21 mouse cellular contexts compared by ENCODE assay signal in genomic region chr13:46548132-46548531, GRCm38 (mm10). TPM values are rescaled to one million over a fixed set of nuclear protein-coding genes. Genes with fewer than 3 reads are reported as not detected.
DNase-seq lines count a peak whose midpoint lies in the region; ATAC-seq and TF ChIP-seq lines count a peak whose summit lies in the region.
"Had no signal": no experiment of that assay in that cellular context is flagged by ENCODE, and none has a peak within 500 bp of the region (broad histone marks: within the 10 kb centered on the region; RNA-seq: fewer than 3 reads in every experiment).

No protein-coding gene starts in this region.

- no peak overlapping the region for H3K9ac ChIP-seq in hindbrain, embryonic 16.5 days (ENCODE audit: low read depth, low read length)
- H3K9ac ChIP-seq in hindbrain, embryonic 11.5 days (ENCODE audit: low read depth, low read length): no peak overlapping the region
- no peak overlapping the region for H3K9ac ChIP-seq in midbrain, embryonic 14.5 days (replicated peaks; ENCODE audit: low read length)
- no peak overlapping the region for H3K9ac ChIP-seq in midbrain, embryonic 11.5 days (ENCODE audit: low read length)
- H3K9ac ChIP-seq in forebrain, postnatal 0 days: no peak overlapping the region
- H3K9ac ChIP-seq in neural tube, embryonic 15.5 days (replicated peaks): no peak overlapping the region
- H3K9ac ChIP-seq: heart, embryonic 12.5 days; limb, embryonic 15.5 days had no signal

- no peak overlapping the region for H3K4me3 ChIP-seq in hindbrain, embryonic 16.5 days (ENCODE audit: low read length)
- H3K4me3 ChIP-seq in hindbrain, embryonic 11.5 days (ENCODE audit: low read depth, low read length): no peak overlapping the region
- no peak overlapping the region for H3K4me3 ChIP-seq in midbrain, embryonic 14.5 days (replicated peaks; ENCODE audit: low read depth, low read length)
- H3K4me3 ChIP-seq in midbrain, embryonic 11.5 days (ENCODE audit: low read depth, low read length): no peak overlapping the region
- H3K4me3 ChIP-seq in forebrain, postnatal 0 days (ENCODE audit: low read depth, low read length): no peak overlapping the region
- H3K4me3 ChIP-seq in neural tube, embryonic 15.5 days (replicated peaks): no peak overlapping the region
- H3K4me3 ChIP-seq: erythroblast, embryonic 14.5 days; heart, embryonic 12.5 days; limb, embryonic 15.5 days had no signal

- TF ChIP-seq CTCF in forebrain, postnatal 0 days (IDR thresholded peaks at IDR 0.05; ENCODE audit: low read depth): no peak

- H3K4me1 ChIP-seq in hindbrain, embryonic 16.5 days (ENCODE audit: control insufficient read depth, insufficient read depth, low read depth, low read length): peaks cover 14% of the 10 kb centered on the region
- no peaks in the 10 kb centered on the region for H3K4me1 ChIP-seq in hindbrain, embryonic 11.5 days (replicated peaks; ENCODE audit: control insufficient read depth, insufficient read depth, low read length)
- peaks cover 21% of the 10 kb centered on the region; the same call in 1 of the 2 replicates for H3K4me1 ChIP-seq in midbrain, embryonic 14.5 days (ENCODE audit: control insufficient read depth, insufficient read depth, low read length)
- H3K4me1 ChIP-seq in midbrain, embryonic 11.5 days (ENCODE audit: control insufficient read depth, insufficient read depth, low read length): peaks cover 13% of the 10 kb centered on the region
- peaks cover 15% of the 10 kb centered on the region; the same call in 1 of the 2 replicates for H3K4me1 ChIP-seq in forebrain, postnatal 0 days (ENCODE audit: insufficient read depth)
- H3K4me1 ChIP-seq in neural tube, embryonic 15.5 days: peaks cover 18% of the 10 kb centered on the region
- H3K4me1 ChIP-seq: limb, embryonic 15.5 days had no signal

- no peaks in the 10 kb centered on the region for H3K27me3 ChIP-seq in hindbrain, embryonic 16.5 days (replicated peaks; ENCODE audit: control insufficient read depth, insufficient read depth, low read length)
- H3K27me3 ChIP-seq in hindbrain, embryonic 11.5 days (ENCODE audit: control insufficient read depth, insufficient read depth, low read length): no peaks in the 10 kb centered on the region
- no peaks in the 10 kb centered on the region for H3K27me3 ChIP-seq in midbrain, embryonic 14.5 days (ENCODE audit: control insufficient read depth, insufficient read depth, low read length)
- H3K27me3 ChIP-seq in midbrain, embryonic 11.5 days (ENCODE audit: control insufficient read depth, insufficient read depth, low read length): no peaks in the 10 kb centered on the region
- no peaks in the 10 kb centered on the region for H3K27me3 ChIP-seq in forebrain, postnatal 0 days (ENCODE audit: insufficient read depth, low read length)
- H3K27me3 ChIP-seq in neural tube, embryonic 15.5 days (replicated peaks): no peaks in the 10 kb centered on the region
- H3K27me3 ChIP-seq: heart, embryonic 12.5 days; limb, embryonic 15.5 days; Patski had no signal

- no peak for DNase-seq in hindbrain, embryonic 11.5 days (ENCODE audit: low spot score)
- DNase-seq in midbrain, embryonic 14.5 days: no peak
- no peak for DNase-seq in midbrain, embryonic 11.5 days (ENCODE audit: low spot score, missing footprints)
- DNase-seq in forebrain, postnatal 0 days: no peak
- DNase-seq: adrenal gland, postnatal 14 days; cerebellum, adult 8-10 months; heart, postnatal 36 days; lung, postnatal 10 days; right cerebral cortex, adult 18-20 months; thymus, adult 2 months had no signal

- H3K9me3 ChIP-seq in hindbrain, embryonic 16.5 days (ENCODE audit: control insufficient read depth, low read length): no peaks in the 10 kb centered on the region
- no peaks in the 10 kb centered on the region for H3K9me3 ChIP-seq in hindbrain, embryonic 11.5 days (ENCODE audit: control insufficient read depth, low read length)
- H3K9me3 ChIP-seq in midbrain, embryonic 14.5 days (ENCODE audit: control insufficient read depth, low read length): no peaks in the 10 kb centered on the region
- no peaks in the 10 kb centered on the region for H3K9me3 ChIP-seq in midbrain, embryonic 11.5 days (ENCODE audit: control insufficient read depth, low read length)
- H3K9me3 ChIP-seq in forebrain, postnatal 0 days (ENCODE audit: low read length): no peaks in the 10 kb centered on the region
- H3K9me3 ChIP-seq in neural tube, embryonic 15.5 days (replicated peaks): no peaks in the 10 kb centered on the region
- H3K9me3 ChIP-seq: heart, embryonic 12.5 days; limb, embryonic 15.5 days had no signal

- ATAC-seq in hindbrain, embryonic 16.5 days: no peak
- no peak for ATAC-seq in hindbrain, embryonic 11.5 days (ENCODE audit: low FRiP score)
- no peak for ATAC-seq in midbrain, embryonic 14.5 days (ENCODE audit: low FRiP score, low TSS enrichment)
- no peak for ATAC-seq in midbrain, embryonic 11.5 days (ENCODE audit: low FRiP score)
- 0 out of 2 replicates have a peak, but pooled peaks have one; percentile 5 for ATAC-seq in forebrain, postnatal 0 days
- ATAC-seq in neural tube, embryonic 15.5 days (ENCODE audit: low FRiP score): no peak
- ATAC-seq in cerebellum, adult (ENCODE audit: insufficient number of reproducible peaks, low FRiP score, low TSS enrichment): no peak
- no peak for ATAC-seq in inflammation-experienced regulatory T-cells, adult 6 months
- ATAC-seq: activated CD4-positive, CD25-positive, alpha-beta regulatory T cell, adult 4 months; intestine, postnatal 0 days; Patski had no signal

- H3K4me2 ChIP-seq in hindbrain, embryonic 16.5 days (ENCODE audit: low read length): no peak overlapping the region
- H3K4me2 ChIP-seq in hindbrain, embryonic 11.5 days (replicated peaks; ENCODE audit: low read depth, low read length): no peak overlapping the region
- H3K4me2 ChIP-seq in midbrain, embryonic 14.5 days (ENCODE audit: low read length): no peak overlapping the region
- H3K4me2 ChIP-seq in midbrain, embryonic 11.5 days: no peak overlapping the region
- peak overlapping the region; percentile 15; the same call in 1 of the 2 replicates for H3K4me2 ChIP-seq in forebrain, postnatal 0 days (ENCODE audit: low read depth)
- H3K4me2 ChIP-seq in neural tube, embryonic 15.5 days: no peak overlapping the region
- H3K4me2 ChIP-seq: heart, embryonic 12.5 days; limb, embryonic 15.5 days had no signal

- peak overlapping the region; percentile 25; the same call in 1 of the 2 replicates for H3K27ac ChIP-seq in hindbrain, embryonic 16.5 days (ENCODE audit: low read depth, low read length)
- no peak overlapping the region for H3K27ac ChIP-seq in hindbrain, embryonic 11.5 days (ENCODE audit: low read depth, low read length)
- H3K27ac ChIP-seq in midbrain, embryonic 14.5 days (replicated peaks; ENCODE audit: low read depth, low read length): 0 out of 2 replicates have a peak overlapping the region, but pooled peaks have one; percentile 39
- no peak overlapping the region for H3K27ac ChIP-seq in midbrain, embryonic 11.5 days (ENCODE audit: low read depth, low read length)
- H3K27ac ChIP-seq in forebrain, postnatal 0 days (ENCODE audit: low read depth, low read length): peak overlapping the region; percentile 82
- H3K27ac ChIP-seq in neural tube, embryonic 15.5 days (replicated peaks): peak overlapping the region; percentile 18; the same call in 1 of the 2 replicates
- H3K27ac ChIP-seq: limb, embryonic 15.5 days had no signal

- 44% methylated on average over 8 of the region's 8 CpGs for WGBS in hindbrain, embryonic 16.5 days
- 81% methylated on average over 8 of the region's 8 CpGs for WGBS in hindbrain, embryonic 11.5 days
- 70% methylated on average over 8 of the region's 8 CpGs for WGBS in midbrain, embryonic 14.5 days
- WGBS in midbrain, embryonic 11.5 days: 89% methylated on average over 8 of the region's 8 CpGs
- 14% methylated on average over 8 of the region's 8 CpGs for WGBS in forebrain, postnatal 0 days
- 55% methylated on average over 8 of the region's 8 CpGs for WGBS in neural tube, embryonic 15.5 days

- no peaks in the 10 kb centered on the region for H3K36me3 ChIP-seq in hindbrain, embryonic 16.5 days (ENCODE audit: control insufficient read depth, insufficient read depth, low read length)
- no peaks in the 10 kb centered on the region for H3K36me3 ChIP-seq in hindbrain, embryonic 11.5 days (ENCODE audit: control insufficient read depth, insufficient read depth, low read length)
- H3K36me3 ChIP-seq in midbrain, embryonic 14.5 days (ENCODE audit: control insufficient read depth, insufficient read depth, low read length): no peaks in the 10 kb centered on the region
- H3K36me3 ChIP-seq in midbrain, embryonic 11.5 days (ENCODE audit: control insufficient read depth, insufficient read depth, low read length): no peaks in the 10 kb centered on the region
- no peaks in the 10 kb centered on the region for H3K36me3 ChIP-seq in forebrain, postnatal 0 days (ENCODE audit: insufficient read depth)
- no peaks in the 10 kb centered on the region for H3K36me3 ChIP-seq in neural tube, embryonic 15.5 days
- H3K36me3 ChIP-seq: heart, embryonic 12.5 days; limb, embryonic 15.5 days had no signal

RNA-seq across cellular contexts. Expression of gene Cap2, which starts 46.5 kb away (rescaled TPM):
- polyA plus RNA-seq in hindbrain, embryonic 16.5 days (2015; fragmentation: Nextera tagmentation; extraction: Ambion mirVana): 11.2 and 12.9 TPM in 2 replicates
- polyA plus RNA-seq in hindbrain, embryonic 11.5 days (2014; fragmentation: Nextera tagmentation; extraction: Ambion mirVana): 7.1 TPM in 2 replicates
- 6.6 and 8.4 TPM in 2 replicates for polyA plus RNA-seq in midbrain, embryonic 14.5 days (2014; fragmentation: Nextera tagmentation; extraction: Ambion mirVana)
- polyA plus RNA-seq in midbrain, embryonic 11.5 days (2014; fragmentation: Nextera tagmentation; extraction: Ambion mirVana): 9.9 and 11.4 TPM in 2 replicates
- 16.5 and 19.7 TPM in 2 replicates for total RNA-seq in forebrain, postnatal 0 days (2014; rRNA removed)
- polyA plus RNA-seq in forebrain, postnatal 0 days (2015; fragmentation: Nextera tagmentation; extraction: Ambion mirVana): 9.9 and 14.6 TPM in 2 replicates
- 6.2 and 7.0 TPM in 2 replicates for polyA plus RNA-seq in neural tube, embryonic 15.5 days (2015; fragmentation: Nextera tagmentation; extraction: Ambion mirVana)
- under 1 TPM in 2 of 3 experiments, not detected in 1; 0.24 to 0.35 TPM for polyA plus RNA-seq in inflammation-experienced regulatory T-cells, adult 6 months (2017; shearing (Covaris generic))
- total RNA-seq: megakaryocyte, adult 5-6 weeks had no signal
- polyA plus RNA-seq: erythroblast, embryonic 14.5 days; Patski had no signal

Comparison
In these comparisons a context has a peak if more than half of its experiments do, and no peak if none do; other contexts are left out.
1. H3K27ac ChIP-seq: peak in hindbrain, embryonic 16.5 days (single experiment), midbrain, embryonic 14.5 days (single experiment), forebrain, postnatal 0 days (single experiment) and neural tube, embryonic 15.5 days (single experiment); none in hindbrain, embryonic 11.5 days (single experiment) and midbrain, embryonic 11.5 days (single experiment).